Mouse (Mus musculus) bone marrow macrophage, adult 2 months (primary cell): Measurements from ENCODE around the gene Mycbpap.

Source experiments
- CTCF ChIP-seq: IDR thresholded peaks from 2 replicates; pipeline ENCODE4 v1.5.1; 2012; ENCODE audit warnings: low read depth, mild to moderate bottlenecking, low read length, moderate library complexity
- POLR2A ChIP-seq: IDR thresholded peaks from 2 replicates; pipeline ENCODE4 v1.6.1; 2012; ENCODE audit warnings: mild to moderate bottlenecking, low read depth, low read length, borderline replicate concordance

DNA sequence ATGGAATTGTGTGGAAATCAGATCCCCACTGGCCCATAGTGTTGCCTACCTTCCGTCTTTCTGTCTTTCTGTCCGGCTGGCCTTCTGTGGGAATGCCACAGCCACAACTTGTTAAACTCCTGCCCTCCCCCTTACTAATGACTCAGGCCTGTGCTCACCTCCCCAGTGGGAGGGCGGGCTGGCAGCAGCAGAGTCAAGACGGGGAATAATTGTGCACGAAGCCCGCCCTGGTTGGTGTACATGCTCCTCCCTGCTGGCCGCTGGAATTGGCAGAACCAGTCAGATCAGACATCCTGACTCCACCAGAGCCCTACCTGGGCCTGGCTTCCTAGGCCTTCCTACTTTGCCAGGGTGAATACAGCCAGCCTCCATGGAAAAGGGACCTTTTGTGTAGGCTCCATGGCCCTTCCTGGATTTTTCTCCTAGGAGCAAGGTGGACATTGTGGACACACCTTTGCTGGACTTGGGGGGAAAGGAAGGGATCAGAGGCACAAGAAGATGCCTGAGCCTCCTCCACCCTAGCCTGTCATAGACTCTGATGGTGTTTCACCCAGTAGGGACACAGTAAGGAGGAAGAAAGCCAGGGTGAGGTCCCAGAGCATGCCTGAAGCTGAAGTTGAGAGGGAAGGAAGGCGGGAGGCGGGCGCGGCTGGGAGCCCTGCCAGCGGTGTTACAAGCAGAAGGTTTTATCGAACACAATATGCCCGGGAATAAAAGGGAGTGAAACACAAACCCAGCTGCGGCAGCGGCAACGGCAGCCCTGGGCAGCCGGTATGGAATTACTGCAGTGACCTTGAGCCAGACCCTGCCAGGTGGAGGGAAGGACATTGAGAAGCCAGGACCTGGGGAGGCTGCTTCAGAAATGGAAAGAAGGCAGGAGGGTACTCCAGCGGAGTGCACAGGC lies 23.2 kb downstream of the Mycbpap start:
- TF ChIP-seq CTCF (no peak), POLR2A (no peak)
